Mouse (Mus musculus): ENCODE measurements around the gene U2af2.

DNA sequence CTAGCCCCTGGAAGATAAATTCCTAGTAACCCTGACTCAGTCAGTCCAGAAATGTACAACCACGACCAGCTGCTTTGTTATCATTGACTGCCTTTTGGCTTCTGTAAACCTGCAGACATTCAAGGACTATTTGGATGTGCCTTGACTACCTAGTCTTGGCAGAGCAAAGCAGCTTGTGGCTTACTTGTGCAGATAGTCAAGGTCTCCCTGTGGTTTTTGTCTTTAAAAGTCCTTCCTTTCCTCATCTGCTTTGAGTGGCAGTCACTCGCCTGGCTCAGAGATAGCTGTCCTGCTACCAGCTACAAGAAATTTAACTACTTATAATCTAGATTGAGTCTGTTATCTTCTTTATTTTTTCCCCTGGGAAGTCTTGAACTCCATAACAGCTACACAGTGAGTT is 17.0 kb upstream of the U2af2 start:
- TF ChIP-seq CTCF (IDR thresholded peaks at IDR 0.05; ENCODE audit: low read depth) (no peak), EP300 (optimal IDR thresholded peaks at IDR 0.05) (no peak)
